Mouse (Mus musculus) liver, embryonic 14.5 days (tissue): Measurements from ENCODE around the gene Riok1.

Experiments used
- CTCF ChIP-seq: IDR thresholded peaks from 2 replicates; pipeline ENCODE4 v1.5.1; 2016; ENCODE audit warnings: antibody characterized with exemption, low read depth, control low read depth
- EP300 ChIP-seq: IDR thresholded peaks from 2 replicates; pipeline ENCODE4 v1.6.1; 2016; ENCODE audit warnings: antibody characterized with exemption, low read depth

DNA sequence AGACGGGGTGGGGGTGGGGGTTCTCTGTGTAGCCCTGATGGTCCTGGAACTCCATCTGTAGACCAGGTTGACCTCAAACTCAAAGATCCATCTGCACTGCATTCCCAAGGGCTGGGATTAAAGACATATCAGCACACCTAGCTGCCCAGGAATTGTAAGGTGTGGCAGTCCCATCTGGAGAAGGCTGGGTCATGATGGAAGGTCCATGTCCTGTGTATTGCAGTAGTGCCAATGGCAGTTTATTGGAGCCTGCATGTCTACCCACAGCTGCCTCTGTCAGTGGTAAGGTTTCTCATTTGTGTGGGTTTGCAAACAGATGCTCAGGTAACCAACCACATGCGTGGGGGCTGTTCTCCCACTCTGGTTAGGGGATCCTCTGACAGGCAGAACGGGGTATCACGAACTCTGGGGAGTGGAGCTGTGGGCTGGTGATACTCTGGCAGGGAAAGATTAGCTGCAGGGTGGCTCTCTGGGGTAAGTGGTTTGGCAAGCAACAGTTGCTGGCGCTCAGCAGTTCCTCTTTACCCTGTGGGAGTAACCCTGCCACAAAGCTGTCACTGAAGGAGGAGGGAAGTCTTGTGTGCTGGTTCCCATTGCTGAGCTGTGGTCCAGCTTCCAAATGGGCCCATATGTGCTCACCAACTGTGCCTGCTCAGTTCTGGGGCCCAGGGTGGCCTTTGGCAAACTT, 26.9 kb upstream of the Riok1 start:
- TF ChIP-seq EP300 (0 out of 2 replicates have a peak, but pooled peaks have one; percentile 28), CTCF (no peak)
